Mouse (Mus musculus): ENCODE measurements around the gene Clec10a.

- TF ChIP-seq CTCF (IDR thresholded peaks at IDR 0.05; ENCODE audit: low read depth, low read length), result no peak
- no peak for TF ChIP-seq EP300 (IDR thresholded peaks at IDR 0.05; ENCODE audit: insufficient read depth, low read depth, low read length)
- no peak for TF ChIP-seq POLR2A (IDR thresholded peaks at IDR 0.05; ENCODE audit: insufficient read depth, low read length)
Measured at GRCm38 (mm10) chr11:70199107-70199506, 43.1 kb downstream of the Clec10a start.

Data from ES-Bruce4 (cell line).